Mouse (Mus musculus) heart, postnatal 0 days (tissue): ENCODE data around the gene Catsper3. TPM values are rescaled to one million over a fixed set of nuclear protein-coding genes. Genes with fewer than 3 reads are reported as not detected.

Experiments
- ATAC-seq: fragments of 200-750 bp; cut with Nextera tagmentation; 2 replicates; pipeline ENCODE4 v1.8.0; 2017; ENCODE audit warnings: low read depth, moderate number of reproducible peaks, moderate library complexity; ENCODE audit not compliant: insufficient read depth
- DNase-seq: peaks from one replicate; pipeline ENCODE4 v3.0.0-alpha.2; 2016; ENCODE audit warnings: low spot score
- H3K27ac ChIP-seq: fragments of 300-500 bp; sonication (generic); 2 replicates; pipeline ENCODE4 v1.5.1; 2014; ENCODE audit warnings: low read depth, mild to moderate bottlenecking
- H3K27me3 ChIP-seq: fragments of 300-500 bp; sonication (generic); 2 replicates; pipeline ENCODE4 v1.6.1; 2014; ENCODE audit warnings: low read length, mixed read lengths; ENCODE audit not compliant: control insufficient read depth, insufficient read depth
- H3K36me3 ChIP-seq: fragments of 300-500 bp; sonication (generic); replicated peaks from 2 replicates; pipeline ENCODE4 v1.6.1; 2014; ENCODE audit warnings: low read length, mixed read lengths; ENCODE audit not compliant: control insufficient read depth, insufficient read depth
- H3K4me1 ChIP-seq: fragments of 300-500 bp; sonication (generic); 2 replicates; pipeline ENCODE4 v1.6.1; 2014; ENCODE audit warnings: antibody characterized with exemption; ENCODE audit not compliant: control insufficient read depth, insufficient read depth
- H3K4me2 ChIP-seq: fragments of 300-500 bp; sonication (generic); 2 replicates; pipeline ENCODE4 v1.6.1; 2014; ENCODE audit warnings: low read depth, mild to moderate bottlenecking, low read length, moderate library complexity
- H3K4me3 ChIP-seq: fragments of 300-500 bp; sonication (generic); 2 replicates; pipeline ENCODE4 v1.5.1; 2014; ENCODE audit warnings: low read depth, low read length
- H3K9ac ChIP-seq: fragments of 300-500 bp; sonication (generic); replicated peaks from 2 replicates; pipeline ENCODE4 v1.6.1; 2014; ENCODE audit warnings: low read depth, low read length, mixed read lengths
- H3K9me3 ChIP-seq: fragments of 300-500 bp; sonication (generic); replicated peaks from 2 replicates; pipeline ENCODE4 v1.6.1; 2016; ENCODE audit warnings: low read length; ENCODE audit not compliant: control insufficient read depth
- CTCF ChIP-seq: IDR thresholded peaks from 2 replicates; pipeline ENCODE4 v1.5.1; 2016; ENCODE audit warnings: antibody characterized with exemption, control low read depth, low read depth
- EP300 ChIP-seq: IDR thresholded peaks from 2 replicates; pipeline ENCODE4 v1.6.1; 2016; ENCODE audit warnings: antibody characterized with exemption, low read depth
- WGBS: fragments of 180-500 bp; shearing (Covaris S2); extraction: QIAGEN DNeasy Blood & Tissue Kit; methylation state at CpG from one replicate; pipeline ENCODE4 v1.1.7; 2014; 5-methylcytosine and 5-hydroxymethylcytosine counted together
- polyA plus RNA-seq: library from polyadenylated mRNA; unstranded; fragments of >200 nt; fragmentation: Nextera tagmentation; extraction: Ambion mirVana; gene quantifications from 2 replicates; pipeline ENCODE4 v1.2.1, GENCODE M21; 2015
- total RNA-seq: library from RNA; depleted of rRNA; stranded (reverse); fragments of >200 nt; gene quantifications from 2 replicates; pipeline ENCODE4 v1.2.3, GENCODE M21; 2014; ENCODE audit warnings: low replicate concordance

Gene Catsper3
- total and polyA plus RNA-seq, 2 experiments from 2014 or later: 0.08 TPM; not detected in 1

DNA sequence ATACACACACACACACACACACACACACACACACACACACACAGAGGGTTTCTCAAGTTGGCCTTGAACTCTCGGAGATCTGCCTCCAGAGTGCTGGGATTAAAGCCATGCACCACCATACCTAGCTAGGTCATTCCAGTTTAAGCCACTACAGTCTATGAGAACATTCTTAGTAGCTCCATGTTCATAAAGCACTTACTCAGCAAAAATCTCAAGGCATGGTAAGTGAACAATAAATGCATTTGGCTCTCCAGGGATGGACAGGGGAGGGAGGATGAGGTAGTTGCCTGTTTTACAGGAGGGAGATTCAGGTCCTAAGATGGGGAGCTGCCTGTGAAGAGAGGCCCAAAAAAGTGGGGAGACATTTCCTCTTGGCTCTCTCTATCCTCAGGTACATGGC lies 19.6 kb downstream of the Catsper3 start:
- Histone ChIP-seq H3K4me3 (no peak overlapping the region), H3K4me1 (no peaks in the 10 kb centered on the region), H3K9ac (no peak overlapping the region), H3K27ac (no peak overlapping the region), H3K36me3 (no peaks in the 10 kb centered on the region), H3K4me2 (no peak overlapping the region), H3K9me3 (peaks cover 8% of the 10 kb centered on the region; the same call in 1 of the 2 replicates), H3K27me3 (no peaks in the 10 kb centered on the region)
- 60% methylated on average over 1 of the region's 1 CpGs for WGBS
- no peak for TF ChIP-seq EP300
- no peak for TF ChIP-seq CTCF
- DNase-seq (no peak), ATAC-seq (no peak)

DNA sequence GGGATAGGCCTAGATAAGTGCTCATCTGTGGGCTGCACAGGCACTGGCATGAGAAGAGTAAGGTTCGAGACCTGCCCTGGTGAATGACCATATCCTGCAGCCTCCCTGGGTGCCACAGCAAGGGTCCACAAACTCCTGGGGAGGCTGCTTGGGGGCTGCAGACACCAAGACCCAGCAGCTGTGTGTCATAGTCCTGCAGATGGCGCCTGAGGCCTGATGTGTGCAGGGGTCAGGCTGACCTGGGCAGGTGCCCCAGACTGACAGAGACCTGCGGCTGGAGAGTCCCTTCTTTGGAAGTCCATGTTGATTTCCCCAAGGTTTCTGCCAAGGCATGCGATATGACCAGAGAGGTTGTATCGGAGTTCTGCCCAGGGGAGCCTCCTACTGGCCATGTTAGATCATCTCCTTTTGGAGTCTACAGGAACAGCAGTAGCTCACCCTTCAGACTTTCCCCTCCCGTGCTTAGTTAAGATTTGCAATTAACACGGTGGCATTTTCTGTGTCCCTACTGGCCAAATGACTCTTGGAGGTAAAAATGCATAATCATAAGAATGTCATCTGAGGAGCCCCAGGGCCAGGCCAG lies 24.8 kb downstream of the Catsper3 start:
- H3K27me3 ChIP-seq: no peaks in the 10 kb centered on the region
- H3K27ac ChIP-seq: no peak overlapping the region
- H3K4me3 ChIP-seq: no peak overlapping the region
- H3K9ac ChIP-seq: no peak overlapping the region
- no peaks in the 10 kb centered on the region for H3K9me3 ChIP-seq
- 65% methylated on average over 7 of the region's 7 CpGs for WGBS
- ATAC-seq: no peak
- no peaks in the 10 kb centered on the region for H3K4me1 ChIP-seq
- H3K4me2 ChIP-seq: no peak overlapping the region
- TF ChIP-seq EP300 (no peak), CTCF (no peak; the same call in 1 of the 2 replicates)
- DNase-seq: no peak
- no peaks in the 10 kb centered on the region for H3K36me3 ChIP-seq

DNA sequence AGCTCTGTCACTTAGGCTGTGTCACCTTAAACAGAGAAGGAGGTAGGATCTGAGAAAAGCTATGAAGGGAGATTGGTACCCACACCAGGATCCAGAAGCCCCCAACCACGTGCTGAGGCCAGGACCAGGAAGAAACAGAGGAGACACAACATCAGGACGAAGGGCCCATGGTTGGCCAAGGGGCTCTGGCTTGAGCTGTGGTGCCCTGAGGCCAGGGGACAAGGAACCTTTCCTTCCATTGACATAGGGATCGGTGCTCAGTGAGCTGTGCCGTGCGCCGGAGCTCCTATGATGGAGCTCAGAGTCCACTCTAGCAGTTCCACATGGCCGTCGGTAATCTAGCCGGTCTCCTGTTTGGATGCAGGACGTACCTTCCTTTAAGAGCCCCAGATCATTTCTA lies 25.3 kb downstream of the Catsper3 start:
- Histone ChIP-seq H3K9ac (no peak overlapping the region), H3K4me3 (no peak overlapping the region), H3K27me3 (no peaks in the 10 kb centered on the region), H3K27ac (no peak overlapping the region), H3K4me2 (no peak overlapping the region), H3K36me3 (no peaks in the 10 kb centered on the region), H3K4me1 (no peaks in the 10 kb centered on the region), H3K9me3 (no peaks in the 10 kb centered on the region)
- 89% methylated on average over 10 of the region's 10 CpGs for WGBS
- DNase-seq (no peak), ATAC-seq (no peak)
- TF ChIP-seq EP300 (no peak), CTCF (no peak)

DNA sequence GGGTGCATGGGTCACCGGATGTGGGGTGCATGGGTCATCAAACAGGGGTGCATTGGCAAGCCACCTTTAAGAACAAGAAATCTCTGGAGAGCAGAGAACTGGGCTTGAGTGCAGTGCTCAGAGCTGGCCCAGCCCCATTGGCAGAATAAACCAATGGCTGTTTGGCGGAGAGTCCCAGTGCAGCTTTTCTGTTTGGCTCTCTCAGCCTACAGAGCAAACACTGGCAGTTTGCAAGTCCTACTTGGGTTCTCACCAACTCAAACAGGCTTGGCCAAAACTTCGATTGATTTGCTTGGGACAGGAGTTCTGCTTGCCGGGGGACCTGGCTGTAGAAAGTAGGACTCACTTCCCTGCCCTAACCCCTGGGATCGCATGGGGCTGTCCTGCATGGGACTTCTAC lies 26.6 kb downstream of the Catsper3 start:
- no peaks in the 10 kb centered on the region for H3K4me1 ChIP-seq
- no peak overlapping the region for H3K27ac ChIP-seq
- H3K4me3 ChIP-seq: no peak overlapping the region
- no peak for TF ChIP-seq CTCF
- TF ChIP-seq EP300: no peak
- DNase-seq: no peak
- H3K4me2 ChIP-seq: no peak overlapping the region
- WGBS: 65% methylated on average over 5 of the region's 5 CpGs
- H3K27me3 ChIP-seq: no peaks in the 10 kb centered on the region
- no peak for ATAC-seq
- no peak overlapping the region for H3K9ac ChIP-seq
- H3K9me3 ChIP-seq: no peaks in the 10 kb centered on the region
- H3K36me3 ChIP-seq: no peaks in the 10 kb centered on the region

DNA sequence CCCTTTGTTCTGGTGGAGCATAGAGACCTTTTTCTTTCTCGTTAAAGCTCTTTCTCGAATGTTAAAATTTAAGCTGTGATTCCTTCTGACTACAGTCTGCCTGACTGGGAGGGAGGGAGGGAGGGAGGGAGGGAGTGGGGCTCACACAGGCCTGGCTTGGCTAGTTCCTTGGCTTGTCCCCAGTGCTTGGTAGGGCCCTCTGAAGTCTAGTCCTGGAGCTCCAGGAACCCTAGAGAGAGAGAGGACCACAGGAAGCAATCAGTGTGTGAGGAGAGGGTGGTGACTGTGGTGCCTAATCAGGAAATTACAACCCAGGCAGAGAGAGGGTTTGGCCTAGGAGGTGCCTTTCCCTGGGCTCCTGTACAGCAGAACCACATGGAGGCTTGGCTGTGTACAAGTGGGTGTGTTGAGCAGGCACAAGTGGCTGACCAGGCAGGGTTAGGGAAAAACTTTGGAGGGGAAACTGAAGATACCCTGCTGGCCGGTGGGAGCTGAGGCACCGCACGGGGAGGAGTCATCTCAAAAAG lies 29.2 kb downstream of the Catsper3 start:
- H3K27me3 ChIP-seq: peaks cover 17% of the 10 kb centered on the region
- TF ChIP-seq EP300: no peak
- DNase-seq: no peak
- WGBS: 72% methylated on average over 5 of the region's 5 CpGs
- no peak overlapping the region for H3K4me3 ChIP-seq
- H3K27ac ChIP-seq: no peak overlapping the region
- H3K9ac ChIP-seq: no peak overlapping the region
- H3K9me3 ChIP-seq: no peaks in the 10 kb centered on the region
- no peak overlapping the region for H3K4me2 ChIP-seq
- no peaks in the 10 kb centered on the region for H3K36me3 ChIP-seq
- no peak for ATAC-seq
- no peaks in the 10 kb centered on the region for H3K4me1 ChIP-seq

DNA sequence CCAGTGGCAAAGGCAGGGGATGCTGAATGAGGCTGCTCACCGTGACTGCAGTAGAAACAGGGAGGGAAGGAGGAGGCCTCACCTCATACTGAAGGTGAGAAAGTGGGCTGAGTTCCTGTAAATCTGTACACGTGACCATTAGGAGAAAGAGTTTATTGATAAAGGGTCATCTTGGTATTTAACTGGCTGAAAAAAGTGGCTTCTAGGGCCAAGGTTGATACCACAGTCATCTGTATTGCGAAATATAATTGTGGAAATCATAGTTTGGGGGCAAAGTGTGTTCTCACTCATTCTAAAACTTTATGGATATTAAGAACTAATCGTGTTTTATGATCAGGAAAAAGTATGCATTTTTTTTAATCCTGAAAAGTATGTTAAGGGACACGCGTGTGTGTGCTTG lies 30.5 kb downstream of the Catsper3 start:
- no peak overlapping the region for H3K27ac ChIP-seq
- H3K9ac ChIP-seq: no peak overlapping the region
- H3K4me1 ChIP-seq: no peaks in the 10 kb centered on the region
- H3K4me3 ChIP-seq: no peak overlapping the region
- WGBS: 70% methylated on average over 6 of the region's 6 CpGs
- no peak overlapping the region for H3K4me2 ChIP-seq
- no peak for TF ChIP-seq EP300
- no peak for TF ChIP-seq CTCF
- H3K9me3 ChIP-seq: no peaks in the 10 kb centered on the region
- H3K27me3 ChIP-seq: peaks cover 21% of the 10 kb centered on the region
- no peak for ATAC-seq
- H3K36me3 ChIP-seq: no peaks in the 10 kb centered on the region
- no peak for DNase-seq
